Mouse (Mus musculus) heart, postnatal 0 days (tissue): ENCODE results near the gene Ciao2b. TPM values are rescaled to one million over a fixed set of nuclear protein-coding genes. Genes with fewer than 3 reads are reported as not detected.

Experiments used
- ATAC-seq: fragments of 200-750 bp; cut with Nextera tagmentation; 2 replicates; pipeline ENCODE4 v1.8.0; 2017; ENCODE audit warnings: low read depth, moderate number of reproducible peaks, moderate library complexity; ENCODE audit not compliant: insufficient read depth
- DNase-seq: peaks from one replicate; pipeline ENCODE4 v3.0.0-alpha.2; 2016; ENCODE audit warnings: low spot score
- H3K27ac ChIP-seq: fragments of 300-500 bp; sonication (generic); 2 replicates; pipeline ENCODE4 v1.5.1; 2014; ENCODE audit warnings: low read depth, mild to moderate bottlenecking
- H3K27me3 ChIP-seq: fragments of 300-500 bp; sonication (generic); 2 replicates; pipeline ENCODE4 v1.6.1; 2014; ENCODE audit warnings: low read length, mixed read lengths; ENCODE audit not compliant: control insufficient read depth, insufficient read depth
- H3K36me3 ChIP-seq: fragments of 300-500 bp; sonication (generic); replicated peaks from 2 replicates; pipeline ENCODE4 v1.6.1; 2014; ENCODE audit warnings: low read length, mixed read lengths; ENCODE audit not compliant: control insufficient read depth, insufficient read depth
- H3K4me1 ChIP-seq: fragments of 300-500 bp; sonication (generic); 2 replicates; pipeline ENCODE4 v1.6.1; 2014; ENCODE audit warnings: antibody characterized with exemption; ENCODE audit not compliant: control insufficient read depth, insufficient read depth
- H3K4me2 ChIP-seq: fragments of 300-500 bp; sonication (generic); 2 replicates; pipeline ENCODE4 v1.6.1; 2014; ENCODE audit warnings: low read depth, mild to moderate bottlenecking, low read length, moderate library complexity
- H3K4me3 ChIP-seq: fragments of 300-500 bp; sonication (generic); 2 replicates; pipeline ENCODE4 v1.5.1; 2014; ENCODE audit warnings: low read depth, low read length
- H3K9ac ChIP-seq: fragments of 300-500 bp; sonication (generic); replicated peaks from 2 replicates; pipeline ENCODE4 v1.6.1; 2014; ENCODE audit warnings: low read depth, low read length, mixed read lengths
- H3K9me3 ChIP-seq: fragments of 300-500 bp; sonication (generic); replicated peaks from 2 replicates; pipeline ENCODE4 v1.6.1; 2016; ENCODE audit warnings: low read length; ENCODE audit not compliant: control insufficient read depth
- CTCF ChIP-seq: IDR thresholded peaks from 2 replicates; pipeline ENCODE4 v1.5.1; 2016; ENCODE audit warnings: antibody characterized with exemption, control low read depth, low read depth
- EP300 ChIP-seq: IDR thresholded peaks from 2 replicates; pipeline ENCODE4 v1.6.1; 2016; ENCODE audit warnings: antibody characterized with exemption, low read depth
- WGBS: fragments of 180-500 bp; shearing (Covaris S2); extraction: QIAGEN DNeasy Blood & Tissue Kit; methylation state at CpG from one replicate; pipeline ENCODE4 v1.1.7; 2014; 5-methylcytosine and 5-hydroxymethylcytosine counted together
- polyA plus RNA-seq: library from polyadenylated mRNA; unstranded; fragments of >200 nt; fragmentation: Nextera tagmentation; extraction: Ambion mirVana; gene quantifications from 2 replicates; pipeline ENCODE4 v1.2.1, GENCODE M21; 2015
- total RNA-seq: library from RNA; depleted of rRNA; stranded (reverse); fragments of >200 nt; gene quantifications from 2 replicates; pipeline ENCODE4 v1.2.3, GENCODE M21; 2014; ENCODE audit warnings: low replicate concordance; rRNA removed

The Ciao2b gene
- total and polyA plus RNA-seq, 2 experiments from 2014 or later, result 141 to 184 TPM

DNA sequence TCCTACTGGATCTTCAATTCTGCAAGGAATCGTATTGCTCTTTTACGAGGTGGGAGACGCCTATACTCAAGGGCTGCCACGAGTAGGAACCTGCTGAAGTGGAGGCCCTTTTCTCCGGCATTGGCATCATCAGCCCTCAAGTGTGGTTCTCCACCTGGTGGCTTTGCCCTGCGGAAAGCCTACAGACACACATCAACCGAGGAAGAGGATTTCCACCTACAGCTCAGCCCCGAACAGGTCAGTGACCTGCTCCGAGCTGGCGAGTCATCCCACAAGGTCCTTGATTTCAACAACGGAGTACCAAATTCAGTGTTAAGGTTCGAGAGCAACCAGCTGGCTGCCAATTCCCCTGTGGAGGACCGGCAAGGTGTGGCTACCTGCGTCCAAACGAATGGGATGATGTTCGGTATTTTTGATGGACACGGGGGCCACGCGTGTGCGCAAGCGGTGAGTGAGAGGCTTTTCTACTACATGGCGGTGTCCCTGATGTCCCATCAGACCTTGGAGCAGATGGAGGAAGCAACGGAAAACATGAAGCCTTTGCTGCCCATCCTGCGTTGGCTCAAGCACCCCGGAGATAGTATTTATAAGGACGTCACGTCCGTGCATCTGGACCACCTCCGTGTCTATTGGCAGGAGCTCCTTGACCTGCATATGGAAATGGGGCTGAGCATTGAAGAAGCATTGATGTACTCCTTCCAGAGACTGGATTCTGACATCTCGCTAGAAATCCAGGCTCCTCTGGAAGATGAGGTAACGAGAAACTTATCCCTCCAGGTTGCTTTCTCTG lies 48.0 kb downstream of the Ciao2b start:
- WGBS, result 93% methylated on average over 31 of the region's 31 CpGs
- peaks cover 6% of the 10 kb centered on the region for H3K4me1 ChIP-seq
- H3K4me3 ChIP-seq, result no peak overlapping the region
- no peaks in the 10 kb centered on the region for H3K27me3 ChIP-seq
- ATAC-seq (no peak), DNase-seq (no peak)
- H3K27ac ChIP-seq, result no peak overlapping the region
- no peak overlapping the region for H3K4me2 ChIP-seq
- no peaks in the 10 kb centered on the region for H3K9me3 ChIP-seq
- TF ChIP-seq CTCF (no peak), EP300 (no peak)
- H3K36me3 ChIP-seq, result peaks cover 17% of the 10 kb centered on the region
- no peak overlapping the region for H3K9ac ChIP-seq

DNA sequence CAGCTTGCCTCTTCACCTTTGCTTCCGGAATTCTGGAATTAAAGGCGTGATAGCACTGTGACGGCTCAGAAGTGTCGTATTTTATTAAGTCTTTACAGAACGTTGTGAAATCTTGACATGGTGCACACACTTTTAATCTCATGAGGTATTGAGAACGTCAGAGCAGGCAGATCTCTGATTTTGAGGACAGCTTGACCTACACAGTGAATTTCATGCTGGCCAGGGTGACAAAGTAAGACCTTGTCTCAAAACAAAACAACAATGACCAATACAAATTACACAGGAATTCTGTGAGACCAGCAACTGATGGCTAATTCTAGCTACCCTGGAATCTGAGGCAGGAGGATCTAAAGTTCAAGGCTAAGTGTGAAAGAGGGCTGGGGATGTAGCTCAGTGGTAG lies 49.2 kb downstream of the Ciao2b start:
- Histone ChIP-seq H3K4me3 (no peak overlapping the region), H3K9me3 (no peaks in the 10 kb centered on the region), H3K4me2 (peak overlapping the region; percentile 87), H3K27me3 (no peaks in the 10 kb centered on the region), H3K27ac (no peak overlapping the region), H3K36me3 (peaks cover 17% of the 10 kb centered on the region), H3K4me1 (peaks cover 6% of the 10 kb centered on the region), H3K9ac (no peak overlapping the region)
- DNase-seq (no peak), ATAC-seq (no peak)
- 74% methylated on average over 6 of the region's 6 CpGs for WGBS
- no peak for TF ChIP-seq CTCF
- TF ChIP-seq EP300, result no peak

DNA sequence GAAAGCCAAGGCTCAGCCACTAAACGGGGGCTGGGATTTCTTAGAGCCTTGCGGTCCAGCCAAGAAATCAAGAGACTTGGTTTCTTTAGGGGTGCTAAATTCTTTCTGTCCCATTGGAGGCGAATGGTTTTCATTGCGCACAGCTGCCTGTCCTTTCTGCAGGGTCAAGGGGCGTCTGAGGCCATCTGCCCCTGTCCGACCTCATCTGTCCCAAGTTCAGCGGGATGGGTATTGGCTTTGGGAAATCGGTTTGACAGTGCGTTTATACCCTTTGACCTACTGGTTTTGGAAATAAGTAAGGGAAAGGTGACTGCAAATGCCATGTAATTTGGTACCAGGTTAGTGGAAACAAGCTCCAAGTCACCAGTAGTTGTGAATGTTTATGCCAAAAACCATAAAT lies 49.9 kb downstream of the Ciao2b start:
- H3K27me3 ChIP-seq, result no peaks in the 10 kb centered on the region
- no peak for DNase-seq
- TF ChIP-seq EP300 (no peak), CTCF (no peak)
- H3K4me1 ChIP-seq, result peaks cover 6% of the 10 kb centered on the region
- peak overlapping the region; percentile 68 for H3K4me3 ChIP-seq
- peak overlapping the region; percentile 74; the same call in 1 of the 2 replicates for H3K27ac ChIP-seq
- H3K4me2 ChIP-seq, result peak overlapping the region; percentile 87
- H3K36me3 ChIP-seq, result peaks cover 17% of the 10 kb centered on the region
- H3K9ac ChIP-seq, result peak overlapping the region; percentile 56
- no peaks in the 10 kb centered on the region for H3K9me3 ChIP-seq
- ATAC-seq, result peak; percentile 5; the same call in 1 of the 2 replicates
- 3% methylated on average over 9 of the region's 9 CpGs for WGBS

DNA sequence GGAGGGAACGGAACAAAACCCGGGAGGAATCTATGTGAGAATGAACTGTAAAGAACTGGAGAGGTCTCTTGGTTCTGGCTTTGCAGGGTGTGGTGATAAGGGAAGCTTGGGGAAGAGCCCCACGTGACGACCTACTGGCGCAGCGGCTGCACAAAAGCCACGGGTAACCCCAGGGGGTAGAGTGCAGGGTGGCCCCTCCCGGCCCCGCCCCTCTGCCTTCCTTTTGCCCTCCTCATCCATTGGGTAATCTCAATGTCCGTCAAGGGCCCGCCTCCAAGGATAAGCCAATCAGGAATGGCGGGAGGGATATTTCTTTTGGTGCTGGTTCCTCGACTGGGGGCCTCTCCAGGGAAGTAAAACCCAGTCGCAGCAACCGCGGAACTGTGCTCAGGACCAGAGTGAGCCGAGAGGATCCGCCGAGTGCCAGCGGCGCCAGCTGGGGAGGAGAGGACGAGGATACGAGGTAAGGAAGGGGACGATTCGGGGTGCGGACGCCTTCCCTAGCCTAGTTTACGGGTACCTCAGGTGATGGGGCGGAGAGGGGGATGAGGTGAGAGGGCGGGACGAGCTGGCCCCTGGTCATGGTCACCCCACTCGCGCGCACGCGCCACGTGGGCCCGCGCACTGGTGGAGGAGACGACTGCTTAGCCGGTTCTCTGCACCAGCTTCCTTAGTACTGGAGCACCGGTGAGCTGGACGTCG lies 50.5 kb downstream of the Ciao2b start, which contains the start of gene Pdp2:
Gene Pdp2 (plus strand): TSS at position 319 of the 702 bp plus-strand sequence.
- Histone ChIP-seq H3K9ac (peak within 1 kb of the TSS; percentile 56), H3K27ac (peak within 1 kb of the TSS; percentile 74), H3K36me3 (peaks cover 17% of the 10 kb centered on the region), H3K27me3 (no peaks in the 10 kb centered on the region), H3K9me3 (no peaks in the 10 kb centered on the region), H3K4me2 (peak within 1 kb of the TSS; percentile 87), H3K4me3 (peak within 1 kb of the TSS; percentile 68), H3K4me1 (peaks cover 6% of the 10 kb centered on the region)
- under 1% methylated on average over 43 of the region's 44 CpGs for WGBS
- DNase-seq (peak; percentile 89), ATAC-seq (peak; percentile 97)
- TF ChIP-seq CTCF, result no peak
- TF ChIP-seq EP300, result no peak

DNA sequence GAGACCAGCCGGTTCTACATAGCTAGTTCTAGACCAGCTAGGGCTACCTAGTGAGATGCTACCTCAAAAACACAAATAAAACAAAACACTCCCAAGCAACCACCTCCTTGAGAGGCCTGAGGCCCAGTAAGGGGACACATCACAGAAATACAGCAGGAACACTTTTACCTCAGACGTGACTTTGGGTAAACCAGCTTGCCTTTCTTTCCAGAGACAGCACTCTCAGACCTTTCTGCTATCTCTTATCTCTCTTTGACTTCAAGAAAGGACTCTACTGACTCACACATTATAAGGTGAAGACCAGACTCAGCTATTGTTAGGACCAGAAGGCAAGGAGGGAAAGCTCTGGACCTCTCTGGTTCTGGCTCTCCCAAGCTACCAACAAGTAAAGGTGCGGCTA lies 51.5 kb downstream of the Ciao2b start:
- Histone ChIP-seq H3K4me3 (no peak overlapping the region), H3K27ac (no peak overlapping the region), H3K36me3 (peaks cover 17% of the 10 kb centered on the region), H3K9ac (no peak overlapping the region), H3K27me3 (no peaks in the 10 kb centered on the region), H3K4me2 (no peak overlapping the region), H3K4me1 (peaks cover 6% of the 10 kb centered on the region), H3K9me3 (no peaks in the 10 kb centered on the region)
- no peak for ATAC-seq
- 79% methylated on average over 3 of the region's 3 CpGs for WGBS
- DNase-seq, result no peak
- TF ChIP-seq EP300 (no peak), CTCF (no peak)

Other genes with a start within 250 kb of the Ciao2b start
- 10.2 and 13.4 TPM in 2 replicates for gene Cmtm4, start 246.2 kb downstream of the Ciao2b start, total RNA-seq
- 1.2 TPM in 2 replicates for gene Cmtm4, start 246.2 kb downstream of the Ciao2b start, polyA plus RNA-seq
- 11.0 and 20.2 TPM in 2 replicates for gene Dync1li2, start 198.9 kb downstream of the Ciao2b start, total RNA-seq
- gene Dync1li2, start 198.9 kb downstream of the Ciao2b start, polyA plus RNA-seq, result 36.5 and 38.8 TPM in 2 replicates
- gene Terb1, start 132.1 kb downstream of the Ciao2b start, total RNA-seq, result 0.15 TPM in 1 of 2 replicates, not detected in the other
- 0.05 and 0.07 TPM in 2 replicates for gene Terb1, start 132.1 kb downstream of the Ciao2b start, polyA plus RNA-seq
- 28.9 and 45.5 TPM in 2 replicates for gene Nae1, start 107.3 kb downstream of the Ciao2b start, total RNA-seq
- 66.3 and 66.6 TPM in 2 replicates for gene Nae1, start 107.3 kb downstream of the Ciao2b start, polyA plus RNA-seq
- gene Car7, start 107.3 kb downstream of the Ciao2b start, total RNA-seq, result 0.99 and 2.3 TPM in 2 replicates
- 3.0 and 3.6 TPM in 2 replicates for gene Car7, start 107.3 kb downstream of the Ciao2b start, polyA plus RNA-seq
- 4.0 and 4.2 TPM in 2 replicates for gene Pdp2, start 50.5 kb downstream of the Ciao2b start, total RNA-seq
- 5.7 and 6.1 TPM in 2 replicates for gene Pdp2, start 50.5 kb downstream of the Ciao2b start, polyA plus RNA-seq
- 8.3 and 8.9 TPM in 2 replicates for gene Cdh16, start 17.6 kb downstream of the Ciao2b start, total RNA-seq
- gene Cdh16, start 17.6 kb downstream of the Ciao2b start, polyA plus RNA-seq, result 11.4 and 13.1 TPM in 2 replicates
- gene Rrad, start 10.6 kb downstream of the Ciao2b start, total RNA-seq, result 197 and 317 TPM in 2 replicates
- 235 and 284 TPM in 2 replicates for gene Rrad, start 10.6 kb downstream of the Ciao2b start, polyA plus RNA-seq
- gene Ces2a, start 92.0 kb upstream of the Ciao2b start, total RNA-seq, result 0.42 TPM in 1 of 2 replicates, not detected in the other
- not detected in 2 replicates for gene Ces2a, start 92.0 kb upstream of the Ciao2b start, polyA plus RNA-seq
- not detected in 2 replicates for gene Ces2b, start 189.6 kb upstream of the Ciao2b start, total RNA-seq
- gene Ces2b, start 189.6 kb upstream of the Ciao2b start, polyA plus RNA-seq, result 0.05 TPM in 1 of 2 replicates, not detected in the other
- gene Ces2c, start 205.1 kb upstream of the Ciao2b start, total RNA-seq, result not detected in 2 replicates
- gene Ces2c, start 205.1 kb upstream of the Ciao2b start, polyA plus RNA-seq, result not detected in 2 replicates